Mouse (Mus musculus): ENCODE results near the gene Rcc1l.

Gene Rcc1l

DNA sequence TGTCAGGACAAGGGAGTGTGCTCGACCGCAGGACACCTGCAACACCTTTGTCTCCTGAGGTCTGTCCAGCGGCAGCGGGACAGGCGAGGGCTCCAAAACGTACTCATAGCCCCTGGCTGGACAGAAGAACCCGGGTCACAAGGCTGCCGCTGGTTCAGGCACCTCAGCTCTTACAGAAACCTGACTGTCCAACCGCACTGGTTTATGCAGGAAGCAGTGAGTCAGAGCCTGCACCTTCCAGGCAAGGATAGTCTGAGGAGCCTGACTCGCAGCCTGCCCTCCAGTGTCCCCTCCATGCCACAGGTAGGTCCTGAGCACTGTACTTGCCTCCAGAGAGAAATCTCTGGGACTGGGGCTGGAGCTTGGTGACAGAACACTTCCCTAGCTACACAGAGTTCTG, 7.3 kb downstream of the Rcc1l start:
- no peak for DNase-seq

DNA sequence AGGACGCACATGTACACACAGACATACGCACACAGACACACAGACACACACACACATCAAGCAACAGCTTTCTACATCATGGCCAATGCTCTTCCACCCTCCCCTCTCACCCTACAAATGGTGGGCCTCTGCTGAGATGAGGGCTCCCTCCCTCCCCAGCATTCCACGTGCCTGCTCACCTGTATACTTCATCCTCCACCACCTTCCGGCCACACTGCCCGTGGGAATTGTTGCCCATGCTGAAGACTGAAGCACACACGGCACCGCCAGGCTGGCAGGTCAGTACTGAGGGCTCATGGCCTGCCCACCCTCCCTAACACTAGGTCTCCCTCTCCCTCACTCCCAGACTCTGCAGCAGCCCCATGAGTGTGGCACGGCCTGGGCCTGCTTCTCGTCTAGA, 8.5 kb downstream of the Rcc1l start:
- no peak for DNase-seq

DNA sequence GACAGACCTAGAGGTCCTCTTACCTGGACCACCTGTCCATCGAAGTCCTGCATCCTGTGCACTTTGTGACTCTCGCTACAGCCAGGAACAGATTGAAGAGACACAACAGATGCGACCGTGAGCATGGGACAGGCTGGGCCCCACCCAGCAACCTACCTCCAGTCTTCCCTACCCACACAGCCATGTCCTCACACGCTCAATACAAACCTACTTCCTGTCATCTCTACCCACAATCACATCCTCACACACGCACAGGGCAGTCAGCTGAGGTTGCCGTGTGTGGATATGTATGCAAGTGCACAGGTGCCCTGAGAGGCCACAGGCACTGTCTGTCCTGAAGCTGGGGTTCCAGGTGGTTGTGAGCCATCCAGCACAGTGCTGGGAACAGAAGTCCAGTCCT, 9.9 kb downstream of the Rcc1l start:
- DNase-seq = no peak

DNA sequence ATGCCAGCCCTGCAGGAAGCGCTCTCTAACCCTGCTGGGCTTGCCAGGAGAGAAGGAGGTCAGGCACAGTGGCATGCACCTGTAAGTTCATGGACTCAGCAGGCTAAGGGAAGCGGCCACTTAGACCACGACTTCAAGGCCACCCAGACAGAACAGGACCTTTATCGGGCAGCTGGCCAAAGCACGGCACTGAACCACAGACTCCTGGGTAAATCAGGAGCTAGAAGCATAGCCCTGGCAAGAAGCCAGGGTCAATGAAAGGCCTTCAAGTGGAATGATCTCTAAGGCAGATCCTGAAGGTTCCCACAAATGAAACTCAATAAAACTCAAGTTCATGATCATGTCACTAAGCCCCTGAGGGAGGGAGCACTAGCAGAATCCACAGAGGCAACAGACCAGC, 11.9 kb downstream of the Rcc1l start:
- no peak for DNase-seq

DNA sequence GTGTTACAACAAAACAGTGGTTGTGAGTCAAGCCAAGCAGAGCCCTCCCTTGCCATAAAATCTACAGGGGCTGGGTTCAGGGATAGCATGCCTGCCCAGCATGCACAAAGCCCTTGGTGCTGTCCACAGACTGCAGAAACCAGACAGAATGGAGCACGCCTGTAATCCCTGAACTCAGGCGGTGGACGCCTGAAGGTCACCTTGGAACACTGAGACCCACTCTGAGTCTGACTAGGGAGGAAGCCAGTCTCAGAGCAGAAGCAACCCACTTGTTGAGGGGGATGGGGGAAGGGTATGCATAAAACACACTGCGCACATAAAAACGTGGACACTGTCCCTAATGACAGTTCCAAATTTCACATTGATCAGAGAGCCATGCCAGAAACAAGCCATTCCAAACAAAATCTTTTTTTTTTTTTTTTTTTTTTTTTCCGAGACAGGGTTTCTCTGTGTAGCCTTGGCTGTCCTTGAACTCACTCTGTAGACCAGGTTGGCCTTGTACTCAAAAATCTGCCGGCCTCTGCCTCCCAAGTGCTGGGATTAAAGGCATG, 20.6 kb downstream of the Rcc1l start:
- no peak for DNase-seq

DNA sequence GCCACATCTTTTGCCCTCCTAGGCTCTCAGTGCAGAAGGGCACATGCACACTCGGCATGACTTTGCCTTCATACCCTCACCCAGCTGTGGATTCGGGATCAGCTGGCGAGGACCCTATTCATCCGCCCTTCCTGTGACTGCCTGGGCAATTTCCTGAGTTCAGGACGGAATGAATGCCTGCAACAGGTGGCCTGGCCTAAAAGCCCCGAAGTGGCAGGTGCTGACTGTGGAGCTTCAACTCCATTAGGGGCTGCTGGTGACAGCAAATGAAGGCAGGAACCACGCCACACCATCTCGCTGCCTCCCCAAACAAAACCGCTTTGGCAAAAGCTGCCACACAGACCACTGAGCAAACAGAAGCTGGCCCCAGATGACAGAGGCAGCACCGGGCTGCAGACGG, 24.7 kb downstream of the Rcc1l start:
- no peak for DNase-seq

DNA sequence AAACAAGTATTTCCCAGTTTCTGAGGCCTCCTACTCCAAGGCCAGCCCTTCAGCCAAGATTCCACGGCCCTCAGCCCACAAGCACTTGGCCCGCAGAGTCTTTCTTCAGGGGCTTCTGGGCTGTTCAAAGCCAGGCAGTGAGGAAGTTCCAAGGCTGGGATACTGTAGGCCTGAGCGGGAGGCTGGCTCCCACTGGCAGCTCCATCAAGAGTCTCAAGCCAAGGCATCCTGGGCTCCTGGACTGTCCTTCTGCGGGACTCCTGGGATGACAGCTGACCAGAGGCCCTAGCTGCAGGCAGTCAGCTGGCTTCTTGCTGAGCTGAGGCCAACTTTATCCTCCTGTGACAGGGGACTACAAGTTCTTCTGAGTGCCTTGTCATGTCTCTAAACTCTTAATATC, 28.4 kb downstream of the Rcc1l start:
- DNase-seq = no peak

DNA sequence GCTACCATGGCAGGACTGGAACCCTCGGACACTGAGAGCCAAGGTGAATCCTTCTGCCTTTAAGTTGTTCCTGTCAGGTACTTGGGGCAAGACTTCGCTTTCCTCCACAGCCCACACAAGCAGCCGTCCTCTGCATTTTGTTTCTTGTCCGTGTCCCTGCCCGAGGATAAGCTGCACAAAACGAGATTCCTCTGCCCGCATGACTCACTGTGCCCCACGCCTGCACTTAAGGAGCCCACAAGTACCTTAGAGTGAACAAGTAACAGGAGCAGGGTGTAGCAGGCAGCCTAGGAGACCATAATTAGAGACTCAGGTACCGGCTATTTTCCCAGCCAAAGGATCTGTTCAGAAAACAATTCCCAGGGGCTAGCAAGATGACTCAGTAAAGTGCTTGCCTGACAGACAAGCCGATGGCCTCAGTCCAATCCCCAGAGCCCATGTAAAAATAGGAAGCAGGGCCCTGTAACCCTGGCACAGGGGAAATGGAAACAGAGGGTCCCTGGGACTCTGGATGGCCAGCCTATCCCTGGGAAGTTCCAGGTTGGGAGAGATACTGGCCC, 29.3 kb downstream of the Rcc1l start:
- no peak for DNase-seq

DNA sequence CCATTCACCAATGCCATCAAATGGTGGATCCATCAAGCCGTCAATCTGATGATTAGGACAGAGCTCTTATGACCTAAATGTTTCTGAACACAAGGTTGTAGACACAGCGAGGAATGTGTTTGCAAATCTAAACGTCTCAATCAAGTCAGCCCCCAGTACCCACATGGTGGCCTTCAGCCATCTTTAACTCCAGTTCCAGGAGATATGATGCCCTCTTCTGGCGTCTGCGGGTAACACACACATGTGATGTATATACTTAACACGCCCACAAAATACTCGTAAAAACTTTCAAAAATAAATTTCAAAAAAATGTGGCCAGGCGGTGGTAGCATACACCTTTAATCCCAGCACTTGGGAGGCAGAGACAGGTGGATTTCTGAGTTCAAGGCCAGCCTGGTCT, 31.6 kb downstream of the Rcc1l start:
- no peak for DNase-seq

DNA sequence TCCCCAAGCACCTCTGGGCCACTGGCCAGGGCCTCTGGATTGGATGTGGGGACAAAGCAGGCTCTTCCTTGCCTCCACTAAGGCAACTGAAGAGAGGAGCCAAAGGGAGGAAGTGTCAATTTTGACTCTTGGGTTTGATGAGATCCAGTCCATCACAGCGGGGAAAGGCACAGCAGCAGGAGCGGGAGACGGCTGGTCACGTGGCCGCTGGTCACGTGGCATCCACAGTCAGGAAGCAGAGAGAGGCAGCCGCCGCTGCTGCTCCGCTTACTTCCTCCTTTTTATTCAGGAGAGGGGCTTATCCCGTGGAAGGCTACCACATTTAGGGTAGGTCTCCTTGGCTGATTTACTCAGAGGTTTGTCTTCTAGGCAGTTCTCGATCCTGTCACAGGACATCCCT, 34.2 kb downstream of the Rcc1l start:
- no peak for DNase-seq

DNA sequence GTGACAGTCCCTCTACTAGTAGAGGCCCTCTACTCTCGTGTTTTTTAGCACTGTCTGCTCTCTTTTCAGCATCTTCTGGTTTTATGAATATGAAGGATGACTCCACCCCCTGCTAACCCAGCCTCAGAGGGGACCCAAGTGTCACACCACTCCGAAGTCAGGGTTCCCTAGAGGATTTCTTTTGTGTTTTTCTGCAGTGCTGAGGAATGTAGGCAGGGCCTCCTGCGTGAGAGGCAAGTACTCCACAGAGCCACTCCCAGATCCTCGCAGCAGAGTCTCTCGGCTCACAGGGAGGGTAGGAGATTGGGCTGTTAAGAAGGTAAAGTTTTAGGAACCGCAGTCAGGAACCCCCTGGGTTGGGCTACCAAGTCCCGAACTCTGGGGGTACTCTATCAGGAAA, 35.3 kb downstream of the Rcc1l start:
- DNase-seq = no peak

DNA sequence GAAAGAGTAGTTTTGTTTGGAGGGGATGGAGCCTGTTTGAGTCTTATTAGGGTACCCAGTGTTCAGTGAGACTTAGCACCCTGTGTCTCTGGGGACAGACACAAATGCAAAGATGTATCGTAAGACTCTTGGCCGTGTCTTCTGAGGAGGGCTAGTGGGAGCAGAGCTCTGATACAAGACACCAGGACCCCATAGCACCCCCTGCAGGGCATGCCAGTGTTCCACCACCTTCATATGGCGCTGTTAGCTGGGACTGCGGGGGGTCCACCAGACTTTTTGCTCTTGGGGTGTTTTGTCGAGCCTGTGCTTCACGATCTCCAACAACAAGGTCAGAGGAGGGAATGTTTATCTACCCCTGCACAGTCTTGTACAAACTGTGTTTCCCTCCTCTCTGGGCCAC, 37.1 kb downstream of the Rcc1l start:
- no peak for DNase-seq

DNA sequence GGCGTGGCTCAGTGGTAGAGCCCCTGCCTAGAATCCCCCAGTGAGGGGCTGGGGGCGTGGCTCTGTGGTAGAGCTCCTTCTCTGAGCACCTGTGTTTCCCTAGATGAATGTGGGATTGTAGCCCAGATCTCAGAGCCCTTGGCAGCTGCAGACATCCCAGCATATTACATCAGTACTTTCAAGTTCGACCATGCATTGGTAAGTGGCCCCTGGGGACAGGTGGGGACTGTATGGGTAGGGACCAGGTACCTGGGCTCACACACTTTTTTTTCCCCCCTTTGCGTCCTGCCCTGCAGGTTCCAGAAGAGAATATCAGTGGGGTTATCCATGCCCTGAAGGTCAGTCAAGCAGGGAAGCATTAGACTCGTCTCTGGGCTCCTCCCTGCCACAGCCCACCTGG, 38.6 kb downstream of the Rcc1l start:
- DNase-seq = no peak

DNA sequence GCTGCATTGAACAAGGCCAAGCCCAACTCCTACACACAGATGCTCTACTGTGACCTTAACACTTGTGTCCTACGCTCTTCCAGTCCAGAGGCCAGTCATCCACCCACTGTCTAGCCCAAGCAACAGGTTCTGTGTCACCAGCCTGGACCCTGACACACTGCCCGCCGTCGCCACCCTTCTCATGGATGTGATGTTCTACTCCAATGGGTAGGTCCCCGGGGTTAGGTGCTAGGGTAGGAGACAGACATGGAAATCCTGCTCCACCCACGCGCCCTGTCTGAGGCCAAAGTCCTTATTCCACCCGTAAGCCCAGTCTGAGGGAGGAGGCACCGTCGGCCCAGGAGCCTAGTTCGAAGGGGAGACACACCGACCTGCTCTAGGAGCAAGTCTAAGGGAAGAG, 40.6 kb downstream of the Rcc1l start:
- DNase-seq = no peak

DNA sequence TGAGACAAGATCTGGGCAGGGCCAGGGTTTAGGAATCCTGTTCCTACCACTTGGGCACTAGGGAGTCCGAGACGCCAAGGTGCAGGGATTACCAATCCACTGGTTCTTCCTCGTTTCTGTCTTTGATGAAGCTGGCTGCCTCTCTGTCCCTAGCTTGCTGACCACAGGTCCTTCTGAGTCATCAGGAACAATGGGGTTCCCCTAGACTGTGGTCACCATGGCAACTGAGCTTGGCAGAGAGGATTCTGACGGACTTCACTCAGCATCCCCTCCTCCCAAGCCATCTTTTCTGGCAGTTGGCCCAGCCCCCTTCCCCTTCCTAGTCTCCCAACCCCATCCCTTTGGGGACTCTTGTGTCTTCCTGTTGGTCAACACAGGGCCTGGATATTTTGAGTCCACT, 45.0 kb downstream of the Rcc1l start:
- DNase-seq = no peak

DNA sequence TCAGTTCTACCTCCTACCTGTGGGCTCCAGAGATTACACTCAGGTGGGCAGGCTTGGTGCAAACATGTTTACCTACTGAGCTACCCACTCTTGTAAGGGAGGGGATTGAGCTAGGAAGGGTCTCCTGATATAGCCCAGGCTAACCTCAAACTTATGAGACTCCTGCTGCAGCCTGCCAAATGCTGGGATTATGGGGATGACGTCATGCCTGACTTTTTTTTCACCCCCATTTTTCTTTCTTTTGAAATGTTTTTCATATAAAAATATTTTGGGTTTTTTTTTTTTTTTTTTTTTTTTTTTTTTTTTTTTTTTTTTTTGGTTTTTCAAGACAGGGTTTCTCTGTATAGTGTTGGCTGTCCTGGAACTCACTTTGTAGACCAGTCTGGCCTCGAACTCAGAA, 50.3 kb downstream of the Rcc1l start:
- DNase-seq = no peak

DNA sequence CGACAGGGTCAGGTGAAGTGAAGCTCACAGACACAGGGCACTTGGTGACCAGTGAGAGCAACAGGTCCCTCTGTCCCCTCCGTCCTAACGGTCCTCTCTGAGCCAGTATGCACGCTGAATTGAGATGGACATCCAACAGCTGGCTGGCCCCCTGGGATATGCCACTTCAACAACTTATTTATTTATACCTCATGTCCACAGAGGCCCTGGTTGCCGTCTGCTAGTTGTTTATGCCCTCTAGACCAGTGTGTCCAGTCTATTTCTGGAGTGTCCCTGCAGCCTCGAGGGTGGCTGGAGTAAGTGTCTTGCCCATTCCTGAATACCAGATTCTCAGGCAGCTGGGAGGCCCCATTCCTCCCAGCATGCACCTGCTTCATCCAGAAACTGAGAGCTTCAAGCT, 52.7 kb downstream of the Rcc1l start:
- no peak for DNase-seq

DNA sequence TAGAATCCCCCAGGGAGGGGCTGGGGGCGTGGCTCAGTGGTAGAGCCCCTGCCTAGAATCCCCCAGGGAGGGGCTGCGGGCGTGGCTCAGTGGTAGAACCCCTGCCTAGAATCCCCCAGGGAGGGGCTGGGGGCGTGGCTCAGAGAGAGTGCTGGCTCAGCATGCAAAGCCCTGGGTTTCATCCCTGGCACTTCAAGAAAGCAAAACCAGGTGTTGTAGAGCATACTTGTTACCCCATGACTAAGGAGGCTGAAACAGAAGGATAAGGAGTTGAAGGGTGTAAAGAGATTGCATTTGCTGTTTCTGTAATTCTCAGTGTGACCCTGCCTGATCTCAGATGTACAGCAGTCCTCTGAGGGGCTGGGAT, 54.7 kb downstream of the Rcc1l start:
- DNase-seq = no peak

DNA sequence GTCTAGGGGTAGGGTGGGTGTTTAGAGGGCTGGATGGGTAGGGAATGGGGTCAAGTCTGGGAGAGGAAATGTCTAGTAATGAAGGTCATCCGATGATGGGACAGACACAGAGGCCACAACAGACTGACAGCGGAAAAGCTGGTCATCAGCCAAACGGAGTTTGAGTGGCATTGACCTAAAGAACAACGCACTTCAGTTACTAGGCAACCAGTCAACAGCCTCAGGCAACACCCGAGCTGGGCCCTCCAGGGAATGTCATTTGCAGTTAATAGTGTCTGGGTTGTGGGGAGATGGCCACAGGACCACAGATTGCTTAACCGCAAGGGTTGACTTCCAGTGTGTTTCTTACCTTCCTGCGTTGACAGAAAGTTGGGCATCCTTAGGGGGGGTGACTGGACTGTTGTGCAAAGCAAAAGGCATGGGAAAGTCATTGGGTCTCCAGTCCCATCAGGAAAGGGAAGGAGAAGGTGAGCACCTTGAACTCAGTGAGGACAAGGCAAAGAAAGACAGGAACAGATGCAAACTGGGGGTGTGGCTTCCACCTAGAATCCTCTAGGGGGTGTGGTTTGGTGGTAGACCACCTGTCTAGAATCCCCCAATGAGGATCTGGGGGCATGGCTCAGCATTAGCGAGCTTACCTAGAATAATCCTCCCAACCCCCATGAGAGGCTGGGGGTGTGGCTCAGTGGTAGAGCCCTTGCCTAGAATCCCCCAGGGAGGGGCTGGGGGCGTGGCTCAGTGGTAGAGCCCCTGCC, 55.3 kb downstream of the Rcc1l start:
- DNase-seq = no peak

DNA sequence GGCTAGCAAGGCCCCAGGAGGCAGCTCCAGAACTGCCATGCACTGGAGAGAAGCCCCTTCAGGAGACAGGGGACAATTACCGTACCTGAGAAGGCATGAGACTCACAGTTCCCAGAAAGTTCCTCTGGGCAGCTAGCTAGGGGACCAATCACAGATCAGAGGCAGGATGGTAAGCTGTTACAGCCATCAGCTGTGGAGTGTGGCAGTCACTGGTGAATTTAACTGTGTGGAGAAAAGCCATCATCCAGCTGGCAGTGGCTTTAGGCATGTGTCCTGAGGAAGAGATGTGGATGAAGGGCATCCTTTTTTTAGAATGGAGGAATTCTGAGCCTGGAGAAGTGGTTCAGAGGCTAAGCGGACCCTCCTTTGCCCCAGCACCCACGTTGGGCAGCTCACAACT, 56.4 kb downstream of the Rcc1l start:
- no peak for DNase-seq

DNA sequence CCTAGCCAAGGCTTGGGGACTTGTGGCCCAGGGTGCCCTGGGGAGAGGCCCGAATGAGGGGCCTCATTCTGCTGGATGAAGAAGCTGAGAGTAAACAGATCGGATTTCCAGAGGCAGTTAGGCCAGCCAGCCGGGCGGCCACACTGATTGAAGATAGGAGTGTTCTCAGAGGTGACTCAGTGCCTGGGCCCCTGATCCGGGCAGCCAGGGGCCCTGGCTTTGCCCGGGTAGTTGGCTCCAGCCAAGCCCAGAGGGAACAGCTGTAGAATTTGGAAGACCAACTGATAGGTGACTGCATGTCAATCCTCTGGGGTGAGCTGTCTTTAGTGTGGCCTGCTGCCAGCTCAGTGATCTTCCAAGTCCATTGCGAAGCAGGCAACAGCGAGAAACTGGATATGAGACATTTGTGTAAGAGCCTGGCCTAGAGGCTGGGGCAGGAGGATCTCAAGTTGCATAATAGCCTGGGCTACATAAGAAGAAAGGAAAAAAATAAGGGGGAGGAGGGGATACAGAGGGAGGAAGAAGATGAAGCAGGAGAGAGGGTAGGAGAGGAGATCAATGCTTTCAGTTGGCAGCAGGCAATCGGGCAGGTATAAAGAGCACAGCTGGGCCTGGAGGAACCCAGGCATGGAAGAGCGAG, 57.0 kb downstream of the Rcc1l start:
- DNase-seq = no peak

DNA sequence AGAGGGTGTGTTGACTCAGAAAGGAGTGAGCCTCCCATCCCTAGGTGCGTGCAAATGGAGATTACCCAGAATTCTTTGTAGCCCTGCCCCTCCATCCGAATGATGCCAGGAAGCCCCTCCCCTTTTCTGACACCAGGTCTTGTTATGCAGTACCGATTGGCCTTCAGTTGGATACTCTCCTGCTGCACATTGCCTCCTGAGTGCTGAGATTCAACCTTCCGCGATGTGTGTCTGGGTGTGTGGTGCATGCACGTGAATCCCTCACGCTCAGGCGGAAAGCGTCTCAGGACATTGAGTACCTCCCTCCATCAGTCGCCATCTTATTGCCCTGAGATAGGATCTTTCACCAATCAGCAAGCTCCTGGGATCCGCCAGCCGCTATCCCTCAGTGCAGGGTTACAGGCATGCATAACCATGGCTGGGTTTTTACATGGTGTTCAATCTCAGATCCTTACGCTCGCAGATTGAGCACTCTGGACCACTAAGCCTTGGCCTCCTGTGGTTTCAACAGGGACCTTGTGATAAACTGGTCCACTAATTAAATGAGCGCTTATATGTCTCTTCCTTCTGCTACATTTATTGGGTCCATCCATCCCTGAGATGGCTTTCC, 57.7 kb downstream of the Rcc1l start:
- no peak for DNase-seq

DNA sequence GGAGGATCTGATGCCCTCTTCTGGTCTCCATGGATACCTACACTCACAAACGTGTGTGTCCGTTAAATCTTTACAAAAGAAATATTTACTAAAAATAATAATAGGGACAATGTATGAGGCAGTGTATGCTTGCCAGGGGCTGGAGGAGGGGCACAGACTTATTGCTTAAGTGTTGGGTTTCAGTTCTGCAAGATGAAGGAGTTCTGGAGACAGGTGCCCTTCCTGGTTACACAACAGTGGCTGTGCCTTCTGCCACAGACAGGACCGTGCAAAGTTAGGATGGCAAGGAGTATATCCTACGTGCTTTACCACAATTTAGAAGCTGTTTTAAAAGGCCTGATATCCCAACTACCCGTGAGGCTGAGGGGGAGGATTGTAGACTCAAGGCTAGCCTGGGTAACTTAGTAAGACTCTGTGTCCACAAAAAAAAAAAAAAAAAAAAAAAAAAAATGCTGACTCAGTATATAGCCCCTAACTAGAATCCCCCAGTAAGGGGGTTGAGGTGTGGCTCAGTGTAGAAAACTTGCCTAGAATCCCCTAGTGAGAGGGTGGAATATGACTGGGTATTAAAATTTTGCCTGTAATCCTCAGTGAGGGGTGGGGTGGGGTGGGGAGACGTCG, 60.8 kb downstream of the Rcc1l start:
- no peak for DNase-seq

DNA sequence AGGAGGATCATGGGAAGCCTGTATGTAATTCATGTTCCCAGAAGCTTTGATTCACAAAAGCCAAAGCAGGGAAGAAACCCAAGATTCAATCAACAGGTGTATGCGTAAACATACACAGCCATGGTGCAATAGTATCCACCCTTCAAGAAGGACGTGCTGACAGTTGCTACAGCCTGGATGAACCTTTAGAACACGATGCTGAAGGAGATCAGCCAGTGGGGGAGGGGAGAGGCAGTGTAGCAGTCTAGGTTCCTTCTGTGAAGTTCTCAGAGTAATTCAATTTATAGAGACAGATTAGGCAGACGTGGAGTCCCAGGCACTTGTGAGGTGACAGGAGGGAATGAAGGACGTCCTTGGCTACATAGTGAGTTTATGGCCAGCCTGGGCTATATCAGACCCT, 61.6 kb downstream of the Rcc1l start:
- no peak for DNase-seq

Measured in right cerebral cortex, postnatal 25 days (tissue).